ENCODE assay signal across 24 mouse cellular contexts in genomic region chrY:2663558-2663957, GRCm38 (mm10). TPM values are rescaled to one million over a fixed set of nuclear protein-coding genes. Genes with fewer than 3 reads are reported as not detected.
"Had no signal": no experiment of that assay in that cellular context is flagged by ENCODE, and none has a peak within 500 bp of the region (broad histone marks: within the 10 kb centered on the region; RNA-seq: fewer than 3 reads in every experiment).

Gene Sry, minus strand, starts transcription at chrY:2663658.

- H3K9me3 ChIP-seq: neural tube, embryonic 13.5 days; neural tube, embryonic 15.5 days; stomach, embryonic 15.5 days had no signal

- H3K9ac ChIP-seq: neural tube, embryonic 13.5 days; neural tube, embryonic 15.5 days; stomach, embryonic 15.5 days had no signal

- H3K4me2 ChIP-seq: neural tube, embryonic 13.5 days; neural tube, embryonic 15.5 days; stomach, embryonic 15.5 days had no signal

- DNase-seq: retina, postnatal 1 day; right cerebral cortex, adult 18-20 months; right cerebral cortex, postnatal 14 days; right cerebral cortex, postnatal 25 days; right cerebral cortex, postnatal 4 days; spleen, adult 18-20 months; thymus, adult 18-20 months; thymus, adult 2 months; thymus, postnatal 14 days; thymus, postnatal 25 days; thymus, postnatal 36 days; thymus, postnatal 4 days had no signal

- H3K36me3 ChIP-seq: neural tube, embryonic 13.5 days; neural tube, embryonic 15.5 days; stomach, embryonic 15.5 days had no signal

- H3K27me3 ChIP-seq: neural tube, embryonic 13.5 days; neural tube, embryonic 15.5 days; stomach, embryonic 15.5 days had no signal

- H3K4me1 ChIP-seq: neural tube, embryonic 13.5 days; neural tube, embryonic 15.5 days; stomach, embryonic 15.5 days had no signal

- H3K27ac ChIP-seq: neural tube, embryonic 13.5 days; neural tube, embryonic 15.5 days; stomach, embryonic 15.5 days; stomach, postnatal 0 days had no signal

- H3K4me3 ChIP-seq: neural tube, embryonic 13.5 days; neural tube, embryonic 15.5 days; stomach, embryonic 15.5 days had no signal

RNA-seq across cellular contexts. Expression of gene Sry, which starts in this region (rescaled TPM):
- total RNA-seq: neutrophil, adult 5-6 weeks had no signal
- polyA plus RNA-seq: neural tube, embryonic 13.5 days; neural tube, embryonic 14.5 days; neural tube, embryonic 15.5 days; small intestine, adult 2 months; spleen, adult 2 months; stomach, embryonic 14.5 days; stomach, embryonic 15.5 days; stomach, embryonic 16.5 days; stomach, postnatal 0 days; thymus, postnatal 0 days; urinary bladder, adult 2 months had no signal
